Mouse (Mus musculus) left cerebral cortex, adult 9 months (tissue): ENCODE data around the gene Adgra1.

Source experiments
- DNase-seq, 2 experiments: peaks; one replicate each; pipeline ENCODE4 v3.0.0; 2022; ENCODE audit warnings: low spot score in 2 of 2

Adgra1 gene

DNA sequence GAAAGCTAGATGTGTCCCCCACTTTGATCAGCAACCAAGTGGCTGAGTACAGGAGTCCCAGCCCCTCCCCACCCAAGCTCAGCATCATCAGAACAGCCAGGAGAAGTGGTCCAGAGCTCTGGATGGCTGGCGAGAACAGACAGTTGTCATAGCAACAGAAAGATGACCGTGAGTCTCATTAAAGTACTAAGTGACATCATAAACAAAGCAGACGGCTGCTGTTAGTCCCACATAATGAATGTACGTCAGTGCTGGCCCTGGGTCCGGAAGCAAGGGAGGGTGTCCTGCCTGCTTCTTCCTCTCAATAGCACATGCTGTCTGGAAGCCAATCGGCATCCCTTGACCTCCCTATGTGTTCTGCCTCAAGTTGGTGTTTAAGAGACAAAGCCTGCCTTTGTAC is 16.2 kb downstream of the Adgra1 start:
- no peak for DNase-seq

DNA sequence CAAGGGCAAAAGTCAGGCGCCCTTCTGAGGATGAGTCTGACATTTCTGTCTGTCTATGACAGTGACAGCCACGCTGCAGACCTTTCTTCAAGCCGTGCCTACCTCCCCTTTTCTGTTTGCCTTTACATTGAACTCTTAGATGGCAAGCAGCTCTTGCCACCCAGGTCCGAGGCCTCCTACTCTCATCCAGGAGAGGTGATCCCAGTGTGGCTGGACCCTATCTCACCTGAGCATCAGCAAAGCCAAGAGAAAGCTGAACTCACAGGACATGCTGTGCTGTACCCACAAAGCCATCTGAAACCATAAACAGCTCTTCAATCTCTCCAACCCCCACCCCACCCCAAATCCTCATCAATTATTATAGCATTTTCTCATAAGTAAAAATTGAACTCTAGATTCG is 16.7 kb downstream of the Adgra1 start:
- DNase-seq = no peak

DNA sequence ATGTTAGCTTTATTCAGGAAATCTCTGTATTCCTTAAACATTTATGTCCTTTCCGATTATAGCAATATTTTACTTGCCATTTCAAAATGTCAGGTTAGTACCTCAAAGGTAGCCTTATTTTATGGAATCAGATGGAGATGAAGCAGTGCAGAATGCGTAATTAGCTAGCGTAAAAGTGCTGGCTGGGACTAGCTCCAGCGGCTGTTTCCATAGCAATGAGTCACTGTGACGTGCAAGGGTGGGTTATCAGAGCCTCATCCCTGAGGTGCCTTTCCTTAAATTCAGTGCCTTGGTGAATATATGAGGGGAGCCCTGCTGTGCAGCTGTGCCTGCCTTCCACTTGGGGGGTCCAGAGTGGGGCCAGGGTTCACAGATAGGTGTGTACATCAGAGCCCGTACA is 17.1 kb downstream of the Adgra1 start:
- DNase-seq = peak in 1 of 2 experiments; percentile 66

DNA sequence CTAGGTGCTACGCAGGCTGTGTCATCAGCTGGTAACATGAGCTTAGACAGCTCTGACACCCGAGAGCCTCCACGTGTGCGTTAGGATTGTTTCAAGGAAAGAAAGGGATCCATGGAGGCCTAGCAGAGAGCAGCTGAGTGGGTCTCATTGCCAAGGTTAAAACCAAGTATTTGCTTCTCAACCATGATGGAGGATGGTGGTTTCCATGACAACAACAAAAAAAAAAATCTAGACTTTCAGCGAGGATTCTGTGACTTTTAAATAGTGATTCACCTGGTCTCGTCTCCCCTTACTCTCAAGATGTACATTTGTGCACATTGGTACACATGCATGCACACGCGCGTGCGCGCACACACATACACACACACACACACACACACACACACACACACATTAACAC is 21.3 kb downstream of the Adgra1 start:
- DNase-seq = no peak

DNA sequence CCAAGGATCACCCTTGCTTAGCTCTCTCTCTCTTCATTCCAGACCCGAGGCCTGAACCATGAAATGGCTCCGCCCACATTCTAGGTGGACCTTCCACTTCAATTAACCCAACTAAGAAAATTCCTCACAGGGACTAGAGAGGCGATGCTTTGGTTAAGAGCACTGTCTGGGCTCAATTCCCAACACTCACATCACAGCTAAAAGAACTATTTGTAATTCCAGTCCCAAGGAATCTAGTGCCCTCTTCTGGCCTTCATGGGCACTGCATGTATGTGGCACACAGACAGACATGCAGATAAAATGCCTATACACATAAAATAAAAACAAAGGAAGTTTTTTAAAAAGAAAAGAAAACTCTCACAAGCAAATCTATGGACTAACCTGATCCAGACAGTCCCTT is 27.4 kb downstream of the Adgra1 start:
- DNase-seq = peak in 1 of 2 experiments; percentile 90

DNA sequence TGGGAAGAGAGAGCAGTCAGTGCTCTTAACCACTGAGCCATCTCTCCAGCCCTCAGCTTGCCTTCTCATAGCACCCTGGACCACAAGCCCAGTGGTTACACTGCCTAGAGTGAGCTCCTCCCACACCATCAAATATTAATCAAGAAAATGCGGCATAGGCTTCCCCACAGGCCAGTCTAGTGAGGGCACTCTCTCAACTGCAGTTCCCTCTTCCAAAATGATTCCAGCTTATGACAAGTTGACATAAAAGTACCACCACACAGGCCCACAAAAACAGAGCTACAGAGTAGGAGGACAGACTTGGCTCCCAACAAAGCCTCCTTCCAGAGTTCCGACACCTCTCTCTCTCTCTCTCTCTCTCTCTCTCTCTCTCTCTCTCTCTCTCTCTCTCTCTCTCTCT is 29.1 kb downstream of the Adgra1 start:
- DNase-seq = no peak

DNA sequence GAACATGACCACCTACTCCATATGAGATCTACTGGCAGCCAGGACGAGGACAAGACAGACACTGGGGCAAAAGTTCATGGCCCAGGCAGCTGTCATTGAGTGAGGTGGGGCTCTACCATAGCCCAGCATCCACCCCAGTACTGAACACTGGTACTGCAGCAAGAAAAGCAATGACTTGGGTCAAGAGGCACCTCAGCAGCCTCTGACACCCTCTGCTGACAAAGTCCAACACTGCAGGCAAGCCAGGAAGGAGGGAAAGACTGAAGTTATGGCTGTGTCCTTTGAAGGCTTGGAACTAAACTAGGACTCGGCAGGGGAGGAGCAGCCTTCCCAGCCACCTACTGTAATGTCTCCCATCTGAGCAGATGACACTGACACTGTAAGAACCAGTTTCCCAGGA is 30.3 kb downstream of the Adgra1 start:
- no peak for DNase-seq

DNA sequence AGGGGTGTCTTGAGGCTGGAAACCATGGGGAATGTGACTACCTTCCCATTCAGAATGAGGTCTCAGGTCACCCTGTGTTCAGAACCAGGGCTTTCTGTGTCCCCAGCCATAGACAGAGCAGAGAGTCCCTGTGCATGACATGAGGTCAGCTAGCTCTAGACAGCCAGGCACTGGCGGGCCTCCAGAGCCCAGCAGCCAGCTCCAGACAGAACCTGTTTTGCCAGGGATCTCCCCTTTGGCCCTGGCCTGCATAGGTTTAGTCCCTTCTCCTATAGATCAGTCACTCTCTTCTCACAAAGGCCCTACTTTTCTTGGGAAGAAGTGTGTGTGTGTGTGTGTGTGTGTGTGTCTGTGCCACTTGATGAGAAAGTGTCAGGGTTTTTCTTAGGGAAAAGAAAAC is 30.9 kb downstream of the Adgra1 start:
- DNase-seq = no peak

DNA sequence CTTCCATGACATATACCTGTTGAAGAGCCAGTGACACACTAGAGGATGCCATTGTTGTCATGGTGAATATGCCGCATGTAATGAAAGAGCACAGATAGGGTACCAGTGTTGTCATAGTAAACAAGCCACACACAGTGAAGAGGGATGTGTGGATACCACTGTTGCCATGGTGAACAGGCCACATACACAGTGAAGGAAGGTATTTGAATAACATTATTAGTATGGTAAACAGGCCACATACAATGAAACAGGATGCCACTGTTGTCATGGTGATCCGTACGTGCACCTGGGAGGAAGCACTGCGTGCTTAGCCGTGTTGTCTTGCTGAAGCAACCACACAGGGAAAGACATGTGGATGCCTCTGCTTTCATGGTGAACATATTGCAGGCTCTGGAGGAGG is 37.0 kb downstream of the Adgra1 start:
- no peak for DNase-seq

DNA sequence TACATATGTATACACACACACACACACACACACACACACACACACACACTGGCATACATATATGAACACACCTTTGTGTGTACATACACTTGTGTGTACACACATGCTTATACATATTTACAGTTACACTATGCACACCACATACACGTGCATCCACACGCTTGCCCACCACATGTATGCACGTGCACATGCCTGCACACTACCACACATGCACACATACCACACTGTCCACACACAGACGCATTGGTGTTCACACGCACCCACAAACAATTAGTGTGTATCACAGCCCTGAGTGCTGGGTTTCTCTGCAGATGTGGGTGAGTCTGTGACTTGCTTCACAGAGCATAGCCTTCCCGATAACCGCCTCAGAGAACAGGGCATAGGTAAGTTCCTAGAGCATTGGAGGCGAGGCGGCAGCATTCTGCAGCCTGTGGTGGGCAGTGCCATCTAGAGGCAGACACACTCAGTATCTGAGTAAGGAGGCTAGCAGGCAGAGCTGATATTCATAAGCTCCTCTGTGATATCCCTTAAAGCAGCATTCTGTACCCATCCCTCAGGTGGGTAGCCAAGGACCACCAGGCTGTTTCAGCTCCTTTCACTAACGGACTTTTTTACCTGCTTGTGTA is 43.3 kb downstream of the Adgra1 start:
- DNase-seq = peak in 1 of 2 experiments; percentile 70

DNA sequence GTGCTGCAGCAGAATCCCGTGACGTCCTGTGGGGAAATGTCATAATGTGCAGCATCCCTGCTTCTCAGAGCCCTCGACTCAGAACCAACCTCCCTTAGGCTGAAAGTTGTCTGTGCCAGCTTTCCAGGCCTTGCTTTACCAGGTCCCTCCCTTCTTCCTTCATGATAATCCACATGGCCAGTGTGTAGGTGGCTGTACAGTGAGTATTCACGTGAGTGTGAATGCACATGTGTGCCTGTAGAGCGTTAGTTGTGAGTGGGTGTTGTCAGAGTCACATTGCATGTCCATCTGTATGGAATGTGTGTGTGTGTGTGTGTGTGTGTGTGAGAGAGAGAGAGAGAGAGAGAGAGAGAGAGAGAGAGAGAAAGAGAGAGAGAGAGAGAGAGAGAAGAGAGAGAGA is 44.1 kb downstream of the Adgra1 start:
- peak in 1 of 2 experiments; percentile 50 for DNase-seq

DNA sequence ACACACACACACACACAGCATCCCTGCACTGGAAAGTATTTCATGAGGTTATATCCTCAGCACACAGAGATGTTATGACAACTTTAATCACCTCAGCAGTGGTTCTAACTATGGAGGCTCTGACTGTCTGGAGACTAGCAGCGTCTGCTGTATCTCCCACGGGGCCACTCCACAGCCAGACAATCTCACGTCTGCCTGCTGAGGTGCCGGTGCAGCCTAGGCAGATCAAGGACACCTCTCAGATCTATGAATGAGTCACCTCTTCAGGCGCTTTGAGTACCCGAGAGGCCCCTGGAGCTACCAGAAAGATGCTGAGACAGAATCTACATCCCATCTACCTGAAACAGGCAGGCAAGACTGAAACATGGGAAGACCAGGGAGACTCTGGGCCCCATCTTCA is 44.6 kb downstream of the Adgra1 start:
- DNase-seq = no peak

DNA sequence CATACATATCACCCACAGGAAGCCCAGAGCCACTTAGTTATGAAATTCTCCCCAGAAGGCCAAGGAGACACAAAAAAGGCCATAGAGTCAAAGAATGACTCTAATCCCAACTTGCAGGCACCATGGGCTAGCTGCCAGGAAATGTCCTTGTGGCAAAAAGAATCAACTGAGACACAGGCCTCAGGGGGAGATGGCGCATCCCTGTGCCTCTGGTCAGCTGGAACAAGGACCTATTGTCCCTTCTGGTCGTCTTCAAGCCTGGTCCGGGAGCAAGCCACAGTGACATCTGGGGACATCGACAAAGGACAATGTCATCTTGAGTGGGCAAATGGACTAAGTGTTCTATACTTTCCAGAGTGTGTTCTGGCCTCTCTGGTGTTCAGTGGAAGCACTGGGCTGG is 49.6 kb downstream of the Adgra1 start:
- no peak for DNase-seq

DNA sequence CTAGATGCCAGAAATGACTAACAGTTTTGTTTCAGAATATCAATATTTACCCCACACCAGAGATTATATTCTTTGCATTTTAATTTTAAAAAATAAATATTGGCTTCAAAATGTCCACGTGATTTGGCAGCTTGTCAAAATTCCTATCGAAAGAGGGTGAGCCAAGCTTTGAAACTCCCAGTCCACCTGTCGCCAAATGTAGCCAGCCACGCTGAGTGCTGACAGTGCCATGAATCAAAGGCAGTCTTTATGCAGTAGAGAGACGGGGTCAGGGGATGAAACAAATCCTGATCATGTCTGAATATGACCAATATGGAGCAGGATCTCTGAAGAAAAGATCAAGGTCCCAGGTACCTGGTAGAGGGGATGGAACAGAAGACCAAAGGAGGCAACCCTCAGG is 57.8 kb downstream of the Adgra1 start:
- DNase-seq = no peak

DNA sequence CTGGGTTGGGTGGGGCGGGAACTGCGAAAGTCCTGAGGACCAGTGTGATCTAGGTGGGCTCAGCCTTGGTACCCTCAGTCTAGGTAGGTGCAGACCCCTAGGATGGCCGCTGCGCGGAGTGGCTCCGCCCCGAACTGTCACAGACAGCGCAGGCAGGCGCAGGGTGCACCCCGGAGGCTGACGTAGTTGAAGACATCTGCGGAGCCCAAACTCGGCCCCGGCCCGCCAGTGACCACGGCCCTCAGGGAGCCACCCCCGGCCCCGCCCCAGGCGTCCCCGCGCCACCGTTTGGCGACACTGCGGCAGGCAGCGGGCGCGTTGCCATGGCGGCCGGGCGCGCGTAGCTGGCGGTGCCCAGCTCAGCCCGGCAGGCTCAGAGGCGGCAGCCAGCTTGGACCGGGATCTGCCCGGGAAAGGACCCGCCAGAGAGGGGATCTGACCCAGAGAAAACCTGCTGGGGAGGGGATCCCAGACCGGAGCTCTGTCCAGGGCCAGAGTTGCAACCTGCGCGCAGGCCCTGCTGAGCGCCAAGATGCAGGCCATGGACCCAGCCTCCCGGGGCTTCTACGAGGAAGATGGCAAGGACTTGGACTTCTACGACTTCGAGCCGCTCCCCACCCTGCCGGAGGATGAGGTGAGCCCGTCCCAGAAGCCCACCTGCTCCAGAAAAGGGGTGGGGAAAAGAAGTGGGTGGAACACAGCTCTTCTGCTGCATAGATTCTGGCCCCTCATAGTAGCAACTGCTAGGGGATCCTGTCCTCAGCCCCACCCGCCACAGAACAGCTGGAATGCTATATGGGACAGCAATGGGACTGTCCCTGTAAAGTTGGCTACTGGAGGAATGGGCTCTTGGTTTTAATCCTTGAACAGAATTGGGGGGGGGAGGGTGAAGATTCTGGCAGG is 60.9 kb downstream of the Adgra1 start, which contains the start of gene Kndc1:
TSS of gene Kndc1 (plus strand) at position 42 of the 903 bp plus-strand sequence.
- DNase-seq = peak; percentile 62 to 83

DNA sequence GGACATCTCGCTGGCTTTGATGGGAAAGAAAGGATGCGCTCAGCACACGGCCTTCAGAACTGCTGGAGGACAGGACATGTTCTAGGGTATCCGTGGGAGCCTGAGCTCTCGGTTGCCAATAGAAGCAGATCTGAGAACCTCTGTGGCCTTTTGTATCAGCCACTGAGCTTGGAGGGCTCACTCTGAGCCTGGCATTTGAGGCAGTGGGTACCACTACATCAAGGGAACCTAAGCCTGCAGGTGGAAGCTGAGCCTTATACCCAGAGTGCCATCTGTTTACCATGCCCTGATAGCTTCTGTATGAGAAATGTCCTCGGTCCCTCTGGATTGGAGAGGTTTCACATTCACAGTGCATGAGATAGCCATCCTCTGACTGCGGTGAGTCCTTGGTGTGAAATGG is 62.3 kb downstream of the Adgra1 start:
- no peak for DNase-seq

DNA sequence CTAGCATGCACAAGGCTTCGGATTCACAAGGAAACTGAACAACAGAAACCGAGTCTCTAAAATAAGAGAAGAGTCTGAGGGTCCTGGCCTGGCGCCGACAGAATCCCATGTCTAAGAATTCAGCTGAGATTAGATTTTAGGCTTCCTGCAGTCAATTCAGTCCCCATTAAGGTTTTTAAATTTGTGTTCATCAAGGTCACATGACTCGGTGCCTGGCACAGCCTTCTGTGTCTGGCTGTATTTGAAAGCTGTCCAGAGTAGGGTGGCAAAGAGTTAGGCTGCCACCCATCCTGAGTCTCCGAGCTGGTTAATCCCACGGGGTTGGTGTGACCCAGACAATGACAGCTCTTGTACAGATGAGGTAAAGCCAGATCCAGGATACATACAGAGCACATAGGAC is 62.8 kb downstream of the Adgra1 start:
- no peak for DNase-seq

DNA sequence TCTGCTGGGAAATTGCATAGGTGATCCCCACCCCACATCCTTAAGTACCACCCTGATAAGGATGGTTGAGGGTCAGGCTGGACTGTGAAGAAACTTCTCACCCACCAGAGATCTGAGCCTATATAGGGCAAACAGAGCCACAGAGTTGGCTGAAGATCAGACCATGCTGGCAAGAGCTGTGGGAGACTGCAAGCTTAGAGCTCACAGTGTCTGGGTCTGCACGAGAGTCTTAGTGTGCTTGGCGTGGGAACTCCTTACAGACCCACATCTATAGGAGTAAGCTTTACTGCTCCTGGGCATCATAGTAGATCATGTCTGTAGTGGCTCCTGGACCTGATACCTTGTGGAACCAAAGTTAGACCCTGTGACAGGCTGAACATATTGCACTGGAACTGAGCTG is 64.6 kb downstream of the Adgra1 start:
- DNase-seq = no peak

DNA sequence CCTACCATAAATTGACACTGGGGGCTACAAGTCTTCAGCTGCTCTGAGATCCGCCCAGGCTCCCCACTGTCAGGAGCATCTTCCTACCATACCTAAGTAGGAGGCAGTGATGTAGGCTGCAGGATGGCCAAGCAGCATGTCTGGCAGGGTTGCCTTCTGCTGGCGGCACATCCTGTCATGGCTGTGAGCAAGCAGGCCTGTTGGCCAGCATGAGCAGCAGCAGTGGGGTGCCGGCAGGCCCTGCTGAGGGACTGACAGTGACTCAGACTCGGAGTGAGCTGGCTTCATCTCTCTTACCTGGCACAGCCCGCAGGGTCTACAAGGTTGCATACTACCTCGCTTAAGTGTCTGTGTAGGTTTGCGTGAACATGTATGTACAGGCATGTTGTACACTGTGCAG is 65.5 kb downstream of the Adgra1 start:
- peak in 1 of 2 experiments; percentile 62 for DNase-seq

DNA sequence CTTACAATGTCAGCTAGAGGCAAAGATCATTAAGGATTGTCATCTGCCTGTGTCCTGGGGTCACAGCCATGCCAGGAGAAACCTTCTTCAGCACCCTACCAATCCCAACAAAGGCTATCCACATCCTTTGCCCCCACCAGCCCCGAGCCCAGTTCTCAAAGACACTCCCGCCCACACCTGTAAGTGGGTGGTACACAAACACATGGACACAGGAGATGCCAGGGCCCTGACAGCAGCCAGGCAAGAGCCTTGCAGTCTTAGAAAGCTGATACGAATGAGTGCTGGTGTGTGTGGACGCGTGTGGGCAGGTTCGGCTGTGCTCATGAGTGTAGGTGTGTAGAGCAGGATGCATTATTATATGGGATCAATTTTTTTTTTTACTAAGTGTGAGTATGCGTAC is 66.5 kb downstream of the Adgra1 start:
- DNase-seq = no peak

DNA sequence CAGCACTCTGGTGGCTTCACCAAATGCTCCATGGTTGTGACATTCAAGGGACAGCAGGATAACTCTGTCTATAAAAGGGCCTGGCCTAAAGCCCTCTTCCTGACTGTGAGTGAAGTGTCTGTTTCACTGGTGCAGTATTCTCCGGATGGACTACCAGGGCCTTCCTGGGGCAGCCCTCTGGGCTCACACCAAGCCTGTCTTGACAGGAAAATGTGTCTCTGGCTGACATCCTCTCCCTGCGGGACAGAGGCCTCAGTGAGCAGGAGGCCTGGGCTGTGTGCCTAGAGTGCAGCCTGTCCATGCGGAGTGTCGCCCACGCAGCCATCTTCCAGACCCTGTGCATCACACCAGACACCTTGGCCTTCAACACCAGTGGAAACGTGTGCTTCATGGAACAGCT is 66.9 kb downstream of the Adgra1 start:
- no peak for DNase-seq

DNA sequence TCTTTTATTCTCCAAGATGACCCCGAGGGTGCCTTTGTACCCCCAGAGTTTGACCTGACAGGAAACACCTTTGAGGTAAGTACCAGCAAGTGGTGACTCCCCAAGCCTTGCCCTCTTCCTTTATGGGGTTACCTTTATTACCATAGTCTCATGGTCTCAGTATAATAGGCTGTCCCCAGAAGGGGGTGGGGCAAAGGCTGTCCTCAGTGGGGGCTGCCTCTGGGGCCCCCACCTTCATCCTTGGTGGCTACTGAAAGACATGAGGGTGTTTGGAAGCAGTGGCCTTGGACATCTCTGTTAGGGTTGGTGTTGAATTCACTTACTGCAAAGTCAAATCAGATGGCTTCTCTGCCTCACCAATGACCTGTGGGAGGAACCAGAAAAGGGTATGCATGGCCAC is 68.0 kb downstream of the Adgra1 start:
- DNase-seq = no peak

DNA sequence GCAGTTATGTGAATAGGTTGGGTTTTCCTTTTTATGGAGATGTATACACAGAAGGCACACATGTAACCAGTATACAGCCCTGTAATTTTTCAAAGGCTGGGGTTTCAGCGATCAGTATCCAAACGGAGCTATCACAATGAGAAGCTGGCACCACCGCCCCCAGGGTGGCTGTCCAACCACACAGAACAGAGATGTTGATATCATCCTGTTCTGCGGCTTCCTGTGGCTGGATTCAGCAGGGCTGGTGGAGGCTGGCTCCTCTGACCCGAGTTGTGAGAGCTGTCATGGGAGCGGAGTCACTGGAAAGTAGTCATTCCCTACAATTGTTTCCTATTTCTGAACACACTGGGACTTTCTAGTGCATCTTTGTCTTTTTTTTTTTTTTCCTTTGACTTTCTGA is 71.3 kb downstream of the Adgra1 start:
- no peak for DNase-seq
